Mouse (Mus musculus) bone marrow macrophage, adult 2 months (primary cell): Measurements from ENCODE around the gene AU022252.

Source experiments
- CTCF ChIP-seq: IDR thresholded peaks from 2 replicates; pipeline ENCODE4 v1.5.1; 2012; ENCODE audit warnings: low read depth, mild to moderate bottlenecking, low read length, moderate library complexity
- POLR2A ChIP-seq: IDR thresholded peaks from 2 replicates; pipeline ENCODE4 v1.6.1; 2012; ENCODE audit warnings: mild to moderate bottlenecking, low read depth, low read length, borderline replicate concordance

DNA sequence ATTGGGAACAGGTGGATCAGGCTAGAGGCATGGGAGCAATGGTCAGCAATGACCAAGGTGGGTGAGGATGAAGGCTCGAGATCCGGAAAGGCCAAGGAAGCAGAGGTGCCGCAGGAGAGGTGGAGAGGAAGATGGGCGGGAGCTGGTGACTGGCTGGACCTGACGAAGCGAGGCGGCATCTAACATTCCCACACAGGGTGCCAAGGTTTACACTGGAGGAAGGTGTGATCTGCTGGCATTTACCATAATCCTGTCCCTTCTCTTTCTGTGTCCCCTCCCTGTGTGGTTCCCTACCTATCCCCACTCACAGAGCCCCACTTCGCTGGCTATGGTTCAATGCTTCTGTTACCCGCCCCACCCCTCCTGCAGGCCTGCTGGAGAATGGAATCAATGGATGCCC, 13.4 kb upstream of the AU022252 start:
- TF ChIP-seq POLR2A (no peak), CTCF (no peak)
